Mouse (Mus musculus): ENCODE measurements around the gene Frmpd1. TPM values are rescaled to one million over a fixed set of nuclear protein-coding genes. Genes with fewer than 3 reads are reported as not detected.
A peak's percentile ranks its signal among the peaks of the same experiment; 100 is the strongest.

The Frmpd1 gene
- total RNA-seq (2021): under 1 TPM; 0.22 to 0.29 TPM

GRCm38 (mm10) chr4:45184521-45185330 is at the start of gene Frmpd1:
TSS of gene Frmpd1 (plus strand) at chr4:45184875.
- DNase-seq (ENCODE audit: low spot score): peak; percentile 12

GRCm38 (mm10) chr4:45137636-45138035 is 47.0 kb upstream of the Frmpd1 start:
- intact Hi-C loops (cut with DNase I): no loop called here
- DNase-seq (ENCODE audit: low spot score): no peak

More at GRCm38 (mm10) chr4:45184521-45185330, at the start of gene Frmpd1:
- intact Hi-C loops (cut with DNase I): no loop called here

GRCm38 (mm10) chr4:45141835-45142234 is 42.8 kb upstream of the Frmpd1 start:
- no peak for DNase-seq (ENCODE audit: low spot score)
- intact Hi-C loops (cut with DNase I): no loop called here

GRCm38 (mm10) chr4:45142411-45142810 is 42.3 kb upstream of the Frmpd1 start:
- DNase-seq (ENCODE audit: low spot score): no peak
- intact Hi-C loops (cut with DNase I): no loop called here

- no peak for DNase-seq (ENCODE audit: low spot score)
- intact Hi-C loops (cut with DNase I): no loop called here
Observed at GRCm38 (mm10) chr4:45143005-45143404, 41.7 kb upstream of the Frmpd1 start.

- no peak for DNase-seq (ENCODE audit: low spot score)
- intact Hi-C loops (cut with DNase I): no loop called here
Observed at GRCm38 (mm10) chr4:45156433-45156832, 28.2 kb upstream of the Frmpd1 start.

- no peak for DNase-seq (ENCODE audit: low spot score)
Observed at GRCm38 (mm10) chr4:45158608-45159007, 26.1 kb upstream of the Frmpd1 start.

GRCm38 (mm10) chr4:45160773-45161172 is 23.9 kb upstream of the Frmpd1 start:
- intact Hi-C loops (cut with DNase I): no loop called here
- no peak for DNase-seq (ENCODE audit: low spot score)

More at GRCm38 (mm10) chr4:45158608-45159007, 26.1 kb upstream of the Frmpd1 start:
- intact Hi-C loops (cut with DNase I): no loop called here

GRCm38 (mm10) chr4:45163711-45164110 is 21.0 kb upstream of the Frmpd1 start:
- intact Hi-C loops (cut with DNase I): no loop called here
- no peak for DNase-seq (ENCODE audit: low spot score)

GRCm38 (mm10) chr4:45165477-45165876 is 19.2 kb upstream of the Frmpd1 start:
- intact Hi-C loops (cut with DNase I): loop anchor here (5.0 kb wide), 1 partner anchor 117 kb away; no protein-coding TSS in a partner anchor
- DNase-seq (ENCODE audit: low spot score): no peak

- DNase-seq (ENCODE audit: low spot score): no peak
- intact Hi-C loops (cut with DNase I): loop anchor here (5.0 kb wide), 1 partner anchor 116 kb away; no protein-coding TSS in a partner anchor
Observed at GRCm38 (mm10) chr4:45165955-45166354, 18.7 kb upstream of the Frmpd1 start.

GRCm38 (mm10) chr4:45171340-45171739 is 13.3 kb upstream of the Frmpd1 start:
- no peak for DNase-seq (ENCODE audit: low spot score)
- intact Hi-C loops (cut with DNase I): no loop called here

GRCm38 (mm10) chr4:45183818-45184520 is 706 bp upstream of the Frmpd1 start:
- DNase-seq (ENCODE audit: low spot score): no peak

GRCm38 (mm10) chr4:45185331-45185669 is 625 bp downstream of the Frmpd1 start:
- DNase-seq (ENCODE audit: low spot score): no peak

More at GRCm38 (mm10) chr4:45183818-45184520, 706 bp upstream of the Frmpd1 start:
- intact Hi-C loops (cut with DNase I): no loop called here

GRCm38 (mm10) chr4:45198296-45198695 is 13.6 kb downstream of the Frmpd1 start:
- intact Hi-C loops (cut with DNase I): no loop called here
- DNase-seq (ENCODE audit: low spot score): no peak

More at GRCm38 (mm10) chr4:45185331-45185669, 625 bp downstream of the Frmpd1 start:
- intact Hi-C loops (cut with DNase I): no loop called here

GRCm38 (mm10) chr4:45203283-45203682 is 18.6 kb downstream of the Frmpd1 start:
- intact Hi-C loops (cut with DNase I): no loop called here
- DNase-seq (ENCODE audit: low spot score): no peak

GRCm38 (mm10) chr4:45207444-45207843 is 22.8 kb downstream of the Frmpd1 start:
- no peak for DNase-seq (ENCODE audit: low spot score)
- intact Hi-C loops (cut with DNase I): no loop called here

- intact Hi-C loops (cut with DNase I): no loop called here
- no peak for DNase-seq (ENCODE audit: low spot score)
Observed at GRCm38 (mm10) chr4:45208832-45209363, 24.2 kb downstream of the Frmpd1 start.

- intact Hi-C loops (cut with DNase I): no loop called here
- DNase-seq (ENCODE audit: low spot score): no peak
Observed at GRCm38 (mm10) chr4:45212342-45213063, 27.8 kb downstream of the Frmpd1 start.

- no peak for DNase-seq (ENCODE audit: low spot score)
- intact Hi-C loops (cut with DNase I): no loop called here
Observed at GRCm38 (mm10) chr4:45219946-45220345, 35.3 kb downstream of the Frmpd1 start.
